Mouse (Mus musculus): Measurements from ENCODE around the gene Rdh14.

Rdh14 gene

DNA sequence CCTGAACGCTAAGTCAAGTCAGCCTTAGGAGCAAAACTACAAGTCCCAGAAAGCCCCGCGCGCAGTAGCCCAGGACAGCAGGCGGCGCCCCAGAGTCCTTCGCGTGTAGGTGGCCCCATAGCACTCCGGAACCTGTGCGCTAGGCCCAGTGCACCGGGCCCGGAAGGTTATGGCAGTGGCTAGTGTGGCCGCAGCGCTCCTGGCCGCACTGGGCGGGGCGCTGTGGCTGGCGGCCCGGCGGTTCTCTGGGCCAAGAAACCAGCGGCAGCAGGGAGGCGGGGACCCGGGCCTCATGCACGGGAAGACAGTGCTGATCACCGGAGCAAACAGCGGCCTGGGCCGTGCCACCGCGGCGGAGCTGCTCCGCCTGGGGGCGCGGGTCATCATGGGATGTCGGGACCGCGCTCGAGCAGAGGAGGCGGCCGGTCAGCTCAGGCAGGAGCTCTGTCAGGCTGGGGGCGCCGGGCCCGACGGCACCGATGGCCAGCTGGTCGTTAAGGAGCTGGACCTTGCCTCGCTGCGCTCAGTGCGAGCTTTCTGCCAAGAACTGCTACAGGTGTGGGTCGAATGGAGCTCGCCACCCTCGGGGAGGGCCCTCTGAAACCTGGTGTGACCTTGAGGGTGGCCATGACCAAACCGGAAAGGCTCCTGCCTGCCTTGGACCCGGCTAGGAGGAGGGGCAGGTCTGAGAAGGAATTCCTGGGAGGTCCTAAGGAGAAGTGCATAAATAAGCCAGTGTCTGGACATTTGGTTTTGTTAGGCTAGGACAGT lies at the start of gene Rdh14:
Gene Rdh14, plus strand, starts transcription at position 102 of the 771 bp plus-strand sequence.
- under 1% methylated on average over 53 of the region's 53 CpGs for WGBS

DNA sequence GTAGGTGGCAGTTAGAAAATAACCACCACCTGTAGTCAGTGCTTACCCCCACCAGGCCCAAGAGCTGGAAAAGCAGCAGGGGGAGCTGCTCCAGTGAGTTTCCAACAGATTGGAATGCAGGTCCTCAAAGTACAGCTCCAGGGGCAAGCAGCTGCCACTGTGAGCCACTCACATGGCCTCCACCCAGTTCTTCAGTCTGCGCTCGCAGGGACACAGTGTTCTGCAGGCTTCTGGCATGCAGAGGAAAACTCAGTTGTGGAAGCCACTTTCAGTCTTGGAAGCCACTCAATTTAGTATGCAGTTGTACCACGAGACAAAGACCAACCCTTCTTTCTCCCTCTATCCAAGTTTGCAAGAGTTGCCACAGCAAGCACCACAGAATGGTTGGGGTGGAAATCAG lies 39.9 kb upstream of the Rdh14 start:
- 70% methylated on average over 3 of the region's 3 CpGs for WGBS

- 72% methylated on average over 6 of the region's 6 CpGs for WGBS
Observed at GRCm38 (mm10) chr12:10357756-10358155, 32.8 kb upstream of the Rdh14 start.

GRCm38 (mm10) chr12:10369673-10370072 lies 20.9 kb upstream of the Rdh14 start, which contains the start of gene Nt5c1b:
Gene Nt5c1b, plus strand, starts transcription at chr12:10369973.
- WGBS = 76% methylated on average over 3 of the region's 3 CpGs

GRCm38 (mm10) chr12:10400788-10401187 lies 10.2 kb downstream of the Rdh14 start:
- WGBS = 32% methylated on average over 1 of the region's 1 CpGs

GRCm38 (mm10) chr12:10402421-10403115 lies 12.0 kb downstream of the Rdh14 start:
- 82% methylated on average over 9 of the region's 9 CpGs for WGBS

DNA sequence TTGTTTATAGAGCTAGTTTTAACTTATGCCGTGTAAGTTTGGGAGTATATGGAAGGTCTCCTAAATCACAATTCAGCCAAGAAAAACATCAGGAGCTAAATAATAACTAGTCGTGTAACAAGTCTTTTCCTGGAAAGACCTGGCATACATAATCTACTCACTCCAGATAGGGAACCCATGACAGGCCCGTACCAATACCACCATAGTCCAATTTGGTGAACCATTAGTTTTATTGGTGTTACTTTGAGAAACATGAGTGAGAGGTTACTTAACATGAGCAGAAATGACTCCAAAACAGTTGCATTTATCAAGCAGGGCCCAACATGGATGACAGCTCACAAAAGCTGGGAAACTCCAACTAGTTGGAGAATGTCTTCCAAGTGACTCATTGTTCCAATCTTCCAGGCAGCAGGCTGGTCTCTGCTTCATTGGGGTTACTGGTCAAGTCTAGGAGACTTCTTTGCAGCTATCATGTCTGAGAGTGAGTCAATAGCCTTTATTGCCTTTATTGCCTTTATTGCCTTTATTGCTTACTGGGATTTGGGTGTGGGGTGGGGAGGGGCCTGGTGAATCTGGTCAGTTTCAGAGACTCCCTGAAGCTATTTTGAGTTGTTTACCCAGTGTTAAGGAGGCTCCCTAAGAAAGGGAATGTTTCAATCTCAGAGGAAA lies 20.1 kb downstream of the Rdh14 start:
- 87% methylated on average over 3 of the region's 3 CpGs for WGBS

DNA sequence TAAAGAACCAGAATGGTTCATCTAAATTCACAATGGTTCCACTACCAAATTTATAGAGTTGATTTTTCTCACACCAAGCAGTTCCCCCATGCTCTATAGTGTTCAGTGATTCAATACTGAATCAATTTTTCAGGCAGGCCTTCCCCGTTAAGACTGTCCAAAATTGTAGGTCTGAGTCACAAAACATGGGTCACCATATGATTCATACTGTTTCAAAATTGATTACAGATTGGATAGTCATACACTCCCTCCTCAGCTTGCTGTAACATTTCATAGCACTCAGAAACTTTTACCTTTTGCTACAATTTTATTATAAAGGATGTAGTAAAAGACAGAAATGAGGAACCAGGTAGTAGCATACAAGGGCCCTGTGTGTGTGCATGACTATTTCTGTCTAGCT lies 20.9 kb downstream of the Rdh14 start:
- 92% methylated on average over 1 of the region's 1 CpGs for WGBS

GRCm38 (mm10) chr12:10422347-10422746 lies 31.8 kb downstream of the Rdh14 start:
- 86% methylated on average over 3 of the region's 3 CpGs for whole genome bisulfite sequencing

- 79% methylated on average over 9 of the region's 9 CpGs for WGBS
Observed at GRCm38 (mm10) chr12:10425982-10426863, 35.7 kb downstream of the Rdh14 start.

GRCm38 (mm10) chr12:10430999-10431398 lies 40.4 kb downstream of the Rdh14 start:
- 94% methylated on average over 1 of the region's 1 CpGs for WGBS

- 26% methylated on average over 15 of the region's 15 CpGs for WGBS
Observed at GRCm38 (mm10) chr12:10438054-10439001, 47.8 kb downstream of the Rdh14 start.

GRCm38 (mm10) chr12:10439483-10440235 lies 49.1 kb downstream of the Rdh14 start:
- 58% methylated on average over 14 of the region's 14 CpGs for WGBS
